Mouse (Mus musculus): ENCODE measurements around the gene Pinlyp. TPM values are rescaled to one million over a fixed set of nuclear protein-coding genes. Genes with fewer than 3 reads are reported as not detected.

The Pinlyp gene
- polyA plus RNA-seq, 1 experiment from 2014 or later, result 0.42 TPM

DNA sequence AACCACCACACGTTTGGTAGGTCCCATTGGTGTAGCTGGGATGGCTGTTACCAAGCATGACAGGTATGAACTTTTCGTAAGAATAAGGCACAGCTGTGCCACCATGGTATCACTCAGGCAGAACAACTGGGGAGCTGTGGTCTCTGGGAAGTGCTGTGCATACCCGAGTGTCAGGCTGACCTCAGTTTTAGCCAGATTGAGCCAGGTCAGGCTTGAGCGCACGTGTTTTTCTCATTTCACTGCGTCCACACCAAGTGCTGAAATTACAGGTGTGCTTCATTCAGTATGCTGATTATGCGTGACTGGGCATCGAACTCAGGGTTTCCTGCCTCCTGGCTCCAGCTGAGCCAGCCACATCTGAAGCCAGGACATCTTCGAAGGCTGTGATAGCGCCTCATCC, 9.9 kb upstream of the Pinlyp start:
- H3K4me3 ChIP-seq, result no peak overlapping the region
- H3K36me3 ChIP-seq, result peaks cover 74% of the 10 kb centered on the region
- WGBS, result 90% methylated on average over 10 of the region's 10 CpGs
- no peak for ATAC-seq (ENCODE audit: insufficient number of reproducible peaks, insufficient read depth, low FRiP score, low TSS enrichment, low read depth)
- H3K9me3 ChIP-seq, result no peaks in the 10 kb centered on the region
- H3K27me3 ChIP-seq, result no peaks in the 10 kb centered on the region
- no peak overlapping the region for H3K9ac ChIP-seq
- no peaks in the 10 kb centered on the region for H3K4me1 ChIP-seq
- H3K4me2 ChIP-seq, result no peak overlapping the region
- H3K27ac ChIP-seq, result no peak overlapping the region

DNA sequence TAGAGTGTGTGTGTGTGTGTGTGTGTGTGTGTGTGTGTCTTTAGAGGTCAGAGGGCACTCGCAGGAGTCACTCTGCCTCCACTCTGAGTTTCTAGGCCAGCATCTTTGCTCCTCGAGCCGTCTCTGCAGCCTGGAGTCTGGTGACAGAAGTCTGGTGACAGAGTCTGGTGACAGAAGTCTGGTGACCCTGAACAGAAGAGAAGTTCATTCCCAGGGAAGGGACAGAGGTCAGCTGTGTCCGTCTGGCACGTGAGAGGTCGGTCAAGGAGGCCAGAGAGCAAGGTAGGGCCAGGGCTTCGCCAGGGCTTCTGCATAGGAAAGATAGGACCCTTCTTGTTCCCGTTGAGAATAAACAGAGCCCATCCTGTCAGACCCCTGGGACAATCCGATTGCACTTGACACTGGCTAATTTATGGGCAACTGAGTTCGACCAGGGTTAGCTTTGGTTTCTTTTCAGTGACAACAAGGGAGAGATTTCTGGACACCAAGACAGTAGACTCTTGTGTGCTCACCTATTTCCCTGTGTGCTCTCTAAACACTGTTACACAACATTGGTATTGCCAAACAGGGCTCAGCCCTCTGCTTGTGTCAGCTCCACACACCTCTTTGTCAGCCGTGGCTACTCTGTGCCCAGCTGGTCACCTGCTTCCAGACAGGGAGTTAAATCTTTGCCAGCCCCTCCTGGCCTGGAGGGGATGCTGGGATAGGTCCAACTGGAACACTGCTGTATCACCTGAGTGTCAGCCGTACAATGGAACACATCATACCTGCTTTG, 6.3 kb upstream of the Pinlyp start:
- Histone ChIP-seq H3K9ac (no peak overlapping the region), H3K4me3 (no peak overlapping the region), H3K9me3 (no peaks in the 10 kb centered on the region), H3K4me2 (no peak overlapping the region), H3K36me3 (peaks cover 79% of the 10 kb centered on the region), H3K4me1 (peaks cover 10% of the 10 kb centered on the region), H3K27me3 (no peaks in the 10 kb centered on the region), H3K27ac (no peak overlapping the region)
- ATAC-seq (ENCODE audit: insufficient number of reproducible peaks, insufficient read depth, low FRiP score, low TSS enrichment, low read depth), result no peak
- WGBS, result 90% methylated on average over 12 of the region's 12 CpGs

DNA sequence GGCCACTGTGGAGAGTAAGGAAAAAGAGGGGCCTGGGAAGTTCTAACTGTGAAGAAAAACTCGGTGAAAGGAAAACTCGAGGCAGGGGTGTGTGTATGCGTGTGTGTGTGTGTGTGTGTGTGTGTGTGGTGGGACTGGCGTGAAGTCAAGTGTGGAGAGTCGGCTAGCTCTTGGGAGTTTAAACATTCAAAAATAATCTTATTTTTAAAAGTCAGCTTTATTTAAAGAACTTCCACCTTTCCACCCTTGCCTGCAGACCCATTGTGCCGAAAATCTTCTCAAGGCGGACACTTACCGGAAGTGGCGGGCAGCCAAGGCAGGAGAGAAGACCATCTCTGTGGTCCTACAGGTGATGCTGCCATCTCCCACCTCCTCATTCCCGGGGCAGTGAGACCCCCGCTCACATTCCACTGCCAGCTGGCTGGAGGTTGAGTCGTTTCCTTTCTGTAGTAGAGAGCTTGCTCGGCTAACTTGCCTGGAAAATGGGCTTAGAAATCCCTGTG, 1.7 kb upstream of the Pinlyp start:
- Histone ChIP-seq H3K9me3 (no peaks in the 10 kb centered on the region), H3K4me2 (peak overlapping the region; percentile 74), H3K4me1 (peaks cover 17% of the 10 kb centered on the region), H3K36me3 (peaks cover 41% of the 10 kb centered on the region), H3K27me3 (no peaks in the 10 kb centered on the region), H3K9ac (peak overlapping the region; percentile 89), H3K4me3 (peak overlapping the region; percentile 83), H3K27ac (peak overlapping the region; percentile 80)
- ATAC-seq (ENCODE audit: insufficient number of reproducible peaks, insufficient read depth, low FRiP score, low TSS enrichment, low read depth), result no peak
- 26% methylated on average over 13 of the region's 13 CpGs for WGBS

DNA sequence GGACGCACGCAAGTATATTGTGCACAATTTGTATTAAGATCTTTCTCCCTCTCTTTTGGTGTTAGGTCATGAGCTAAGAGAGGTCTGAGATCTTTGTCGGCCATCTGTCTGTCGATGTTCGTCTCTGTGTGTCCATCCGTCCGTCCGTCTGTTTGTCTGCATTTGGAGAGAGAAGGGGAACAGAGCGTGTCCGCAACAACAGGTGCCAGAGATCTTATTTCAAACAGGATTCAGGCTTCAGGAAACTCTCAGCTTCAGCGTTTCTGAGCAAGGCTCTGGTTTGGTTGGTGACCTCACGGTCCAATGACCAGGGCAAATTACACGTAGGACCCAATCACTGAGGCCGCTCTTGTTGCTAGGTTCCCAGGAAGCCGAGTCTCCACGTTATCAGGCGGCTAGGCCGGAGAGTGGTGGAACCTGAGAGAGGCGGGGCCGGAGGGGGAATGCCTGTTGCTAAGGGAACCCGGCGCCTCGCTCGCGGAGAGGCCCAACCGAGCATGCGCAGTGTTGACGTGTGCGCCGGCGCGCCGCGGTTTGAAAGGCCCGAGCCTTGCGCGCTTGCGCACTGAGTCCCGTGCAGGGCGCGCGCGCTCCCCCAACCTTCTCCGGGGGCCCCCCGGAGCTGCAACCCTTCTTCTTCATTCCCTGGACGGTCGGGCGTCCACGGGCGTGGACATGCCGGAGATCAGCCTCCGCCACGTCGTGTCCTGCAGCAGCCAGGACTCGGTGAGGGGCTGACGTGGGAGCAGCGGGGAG, 894 bp upstream of the Pinlyp start:
- Histone ChIP-seq H3K36me3 (peaks cover 33% of the 10 kb centered on the region), H3K9me3 (no peaks in the 10 kb centered on the region), H3K4me2 (peak overlapping the region; percentile 74), H3K4me1 (peaks cover 17% of the 10 kb centered on the region), H3K9ac (peak overlapping the region; percentile 89), H3K27ac (peak overlapping the region; percentile 80), H3K4me3 (peak overlapping the region; percentile 83), H3K27me3 (no peaks in the 10 kb centered on the region)
- ATAC-seq (ENCODE audit: insufficient number of reproducible peaks, insufficient read depth, low FRiP score, low TSS enrichment, low read depth), result peak; percentile 98
- WGBS, result under 1% methylated on average over 57 of the region's 57 CpGs

DNA sequence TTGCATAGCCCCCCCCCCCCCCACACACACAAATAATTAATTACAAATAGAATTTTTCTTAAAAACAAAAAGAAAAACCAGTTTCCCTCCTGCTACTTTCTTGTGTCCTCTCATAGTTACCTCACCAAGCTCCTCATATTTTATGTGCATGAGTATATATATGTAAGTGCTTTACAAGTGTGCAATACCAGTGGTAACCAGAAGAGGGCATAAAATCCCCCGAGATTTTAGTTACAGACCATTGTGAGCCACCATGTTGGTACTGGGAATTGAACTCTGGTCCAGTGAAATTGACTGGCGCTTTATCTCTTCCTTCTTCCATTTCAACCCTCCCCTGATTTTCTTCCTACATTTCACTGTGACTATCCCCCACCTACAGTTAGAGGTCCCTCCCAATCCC, 1.4 kb downstream of the Pinlyp start:
- H3K36me3 ChIP-seq, result peaks cover 12% of the 10 kb centered on the region
- ATAC-seq (ENCODE audit: insufficient number of reproducible peaks, insufficient read depth, low FRiP score, low TSS enrichment, low read depth), result no peak
- WGBS, result 78% methylated on average over 2 of the region's 2 CpGs
- H3K27me3 ChIP-seq, result no peaks in the 10 kb centered on the region
- H3K9me3 ChIP-seq, result no peaks in the 10 kb centered on the region
- peaks cover 21% of the 10 kb centered on the region for H3K4me1 ChIP-seq
- H3K9ac ChIP-seq, result no peak overlapping the region
- no peak overlapping the region for H3K4me2 ChIP-seq
- H3K27ac ChIP-seq, result no peak overlapping the region
- no peak overlapping the region for H3K4me3 ChIP-seq

DNA sequence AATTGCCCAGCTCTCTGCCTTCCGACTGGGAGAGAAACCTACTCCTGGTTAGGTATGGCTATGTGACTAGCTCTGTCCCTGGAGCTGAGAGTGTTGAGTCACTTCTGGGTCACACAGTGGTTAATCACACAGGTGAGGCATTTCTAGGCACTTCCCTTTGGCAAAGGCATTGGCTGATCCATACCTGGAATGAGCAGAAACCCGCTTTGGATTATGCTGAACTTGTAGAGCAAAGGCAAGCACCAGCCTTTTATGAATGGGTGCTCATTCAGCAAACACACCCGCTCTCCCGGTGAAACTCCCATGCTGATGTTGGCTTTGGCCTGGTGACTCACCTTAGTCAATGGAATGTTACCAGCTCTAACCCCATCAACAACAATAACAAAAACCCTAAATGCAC, 6.2 kb downstream of the Pinlyp start:
- no peaks in the 10 kb centered on the region for H3K27me3 ChIP-seq
- H3K4me1 ChIP-seq, result 0 out of 2 replicates have a peak, but pooled peaks cover 4% of the 10 kb centered on the region
- no peak overlapping the region for H3K9ac ChIP-seq
- H3K9me3 ChIP-seq, result peaks cover 4% of the 10 kb centered on the region; the same call in 1 of the 2 replicates
- no peak overlapping the region for H3K4me2 ChIP-seq
- H3K36me3 ChIP-seq, result peaks cover 17% of the 10 kb centered on the region
- no peak overlapping the region for H3K4me3 ChIP-seq
- WGBS, result 93% methylated on average over 4 of the region's 4 CpGs
- no peak overlapping the region for H3K27ac ChIP-seq
- ATAC-seq (ENCODE audit: insufficient number of reproducible peaks, insufficient read depth, low FRiP score, low TSS enrichment, low read depth), result no peak

DNA sequence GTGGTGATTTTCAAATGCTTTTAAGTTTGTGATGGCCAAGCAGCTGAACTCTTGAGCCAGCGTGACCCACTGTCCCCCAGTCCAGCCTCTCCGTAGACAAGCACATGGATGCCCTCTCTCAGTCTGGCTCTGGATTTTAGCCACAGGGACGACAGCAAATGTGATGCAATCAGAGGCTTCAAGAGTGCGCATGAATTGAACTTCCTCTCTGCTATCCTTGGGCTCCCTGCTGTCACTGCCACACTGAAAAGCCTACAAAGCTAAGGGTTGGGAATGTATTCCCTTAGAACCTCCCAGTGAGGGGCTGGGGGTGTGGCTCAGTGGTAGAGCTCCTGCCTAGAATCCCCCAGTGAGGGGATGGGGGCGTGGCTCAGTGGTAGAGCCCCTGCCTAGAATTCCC, 7.2 kb downstream of the Pinlyp start:
- Histone ChIP-seq H3K4me3 (no peak overlapping the region), H3K27me3 (peaks cover 3% of the 10 kb centered on the region; the same call in 1 of the 2 replicates), H3K4me1 (peaks cover 10% of the 10 kb centered on the region; the same call in 1 of the 2 replicates), H3K9ac (no peak overlapping the region), H3K36me3 (peaks cover 27% of the 10 kb centered on the region), H3K4me2 (no peak overlapping the region), H3K27ac (no peak overlapping the region), H3K9me3 (peaks cover 4% of the 10 kb centered on the region; the same call in 1 of the 2 replicates)
- no peak for ATAC-seq (ENCODE audit: insufficient number of reproducible peaks, insufficient read depth, low FRiP score, low TSS enrichment, low read depth)
- 84% methylated on average over 5 of the region's 5 CpGs for WGBS

DNA sequence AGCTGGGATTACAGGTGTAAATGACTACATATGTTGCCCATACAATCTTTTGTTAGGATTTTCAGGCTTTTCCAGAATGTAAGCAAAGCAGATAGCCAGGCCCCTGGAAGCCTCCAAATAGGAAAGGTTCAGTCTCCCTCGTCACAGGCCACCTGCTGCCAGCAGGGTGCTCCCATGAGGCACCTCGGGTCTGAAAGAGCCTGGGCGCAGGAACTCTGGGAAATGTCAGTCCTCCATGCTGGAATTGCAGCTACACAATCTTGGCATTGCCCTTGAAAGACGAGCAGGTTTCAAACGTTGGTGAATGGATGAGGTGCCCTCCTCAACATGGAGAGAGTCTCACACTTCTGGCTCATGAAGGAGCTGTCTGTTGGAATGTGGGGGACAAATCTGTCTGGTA, 7.8 kb downstream of the Pinlyp start:
- Histone ChIP-seq H3K9ac (no peak overlapping the region), H3K4me1 (peaks cover 16% of the 10 kb centered on the region; the same call in 1 of the 2 replicates), H3K4me2 (no peak overlapping the region), H3K9me3 (peaks cover 4% of the 10 kb centered on the region; the same call in 1 of the 2 replicates), H3K27ac (no peak overlapping the region), H3K27me3 (peaks cover 8% of the 10 kb centered on the region), H3K4me3 (no peak overlapping the region), H3K36me3 (peaks cover 33% of the 10 kb centered on the region)
- 47% methylated on average over 5 of the region's 5 CpGs for WGBS
- ATAC-seq (ENCODE audit: insufficient number of reproducible peaks, insufficient read depth, low FRiP score, low TSS enrichment, low read depth), result no peak

DNA sequence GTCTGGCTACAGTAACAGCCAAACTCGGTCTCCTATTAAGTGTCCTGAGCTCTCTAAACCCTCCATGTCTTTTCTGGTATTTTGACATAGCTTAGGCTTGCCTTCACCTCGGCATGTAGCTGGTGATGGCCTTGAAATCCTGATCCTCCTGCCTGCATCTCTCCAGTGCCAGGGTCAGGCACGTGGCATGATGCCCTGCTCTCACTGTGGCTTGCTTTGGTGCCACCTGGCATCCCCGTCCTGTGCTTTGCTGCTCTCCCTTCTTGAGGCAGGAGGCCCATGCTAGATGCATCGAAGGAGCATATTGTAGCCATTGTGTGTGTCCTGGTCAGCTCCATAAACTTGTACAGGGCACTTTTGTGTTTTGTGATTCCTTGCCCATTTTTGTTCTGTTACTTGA, 8.3 kb downstream of the Pinlyp start:
- peaks cover 11% of the 10 kb centered on the region for H3K27me3 ChIP-seq
- WGBS, result 78% methylated on average over 5 of the region's 5 CpGs

DNA sequence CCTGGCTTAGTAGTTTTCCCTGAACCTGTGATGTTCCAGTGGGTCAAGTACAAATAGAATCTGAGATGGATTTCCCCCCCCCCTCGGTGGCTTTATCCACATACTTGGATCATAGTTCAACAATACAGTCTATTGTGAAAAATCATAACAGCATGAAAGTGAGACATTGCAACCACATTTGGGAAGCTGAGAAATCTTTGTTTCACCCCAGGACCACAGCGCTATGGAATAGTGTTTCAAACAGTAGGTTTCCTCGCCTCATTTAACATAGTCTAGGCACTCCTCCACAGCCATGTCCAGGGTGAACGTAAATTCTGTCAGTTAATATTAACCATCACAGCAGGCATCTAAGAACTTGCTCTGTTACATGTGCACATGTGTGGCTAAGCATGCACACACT, 8.8 kb downstream of the Pinlyp start:
- Histone ChIP-seq H3K36me3 (peaks cover 36% of the 10 kb centered on the region), H3K27ac (no peak overlapping the region), H3K9me3 (peaks cover 4% of the 10 kb centered on the region; the same call in 1 of the 2 replicates), H3K4me3 (no peak overlapping the region), H3K4me1 (peaks cover 22% of the 10 kb centered on the region), H3K27me3 (peaks cover 11% of the 10 kb centered on the region), H3K4me2 (no peak overlapping the region), H3K9ac (no peak overlapping the region)
- no peak for ATAC-seq (ENCODE audit: insufficient number of reproducible peaks, insufficient read depth, low FRiP score, low TSS enrichment, low read depth)
- WGBS, result 78% methylated on average over 4 of the region's 4 CpGs

More for the DNA sequence above, 8.3 kb downstream of the Pinlyp start:
- H3K4me1 ChIP-seq, result peaks cover 17% of the 10 kb centered on the region; the same call in 1 of the 2 replicates
- no peak overlapping the region for H3K27ac ChIP-seq
- H3K4me2 ChIP-seq, result no peak overlapping the region
- no peak for ATAC-seq (ENCODE audit: insufficient number of reproducible peaks, insufficient read depth, low FRiP score, low TSS enrichment, low read depth)
- H3K4me3 ChIP-seq, result no peak overlapping the region
- peaks cover 4% of the 10 kb centered on the region; the same call in 1 of the 2 replicates for H3K9me3 ChIP-seq
- H3K9ac ChIP-seq, result no peak overlapping the region
- H3K36me3 ChIP-seq, result peaks cover 36% of the 10 kb centered on the region

DNA sequence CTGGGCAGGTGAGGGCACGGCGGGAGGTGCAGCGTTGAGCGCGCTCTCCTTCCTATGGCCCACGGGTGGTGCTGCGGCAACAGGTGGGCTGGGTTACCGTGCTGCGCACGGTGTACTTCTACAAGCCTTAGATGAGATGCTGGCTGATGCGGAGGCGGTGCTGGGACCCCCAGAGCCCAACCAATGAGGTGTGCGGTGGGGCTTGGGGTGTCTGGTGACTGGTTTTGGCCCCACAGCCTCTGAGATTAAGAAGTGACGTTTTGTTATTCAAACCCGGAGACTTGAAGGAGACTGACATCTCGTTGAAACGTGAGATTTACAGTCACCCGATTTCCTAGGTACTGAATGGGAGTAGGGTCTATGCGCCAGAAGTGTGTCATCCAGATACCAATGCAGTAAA, 11.6 kb downstream of the Pinlyp start:
- Histone ChIP-seq H3K27ac (no peak overlapping the region), H3K4me2 (peak overlapping the region; percentile 30; the same call in 1 of the 2 replicates), H3K27me3 (peaks cover 11% of the 10 kb centered on the region), H3K4me1 (peaks cover 28% of the 10 kb centered on the region), H3K4me3 (peak overlapping the region; percentile 3; the same call in 1 of the 2 replicates), H3K36me3 (peaks cover 36% of the 10 kb centered on the region), H3K9ac (peak overlapping the region; percentile 40; the same call in 1 of the 2 replicates), H3K9me3 (peaks cover 4% of the 10 kb centered on the region; the same call in 1 of the 2 replicates)
- ATAC-seq (ENCODE audit: insufficient number of reproducible peaks, insufficient read depth, low FRiP score, low TSS enrichment, low read depth), result no peak
- WGBS, result 38% methylated on average over 19 of the region's 19 CpGs

Measured in embryonic facial prominence, embryonic 13.5 days (tissue).